8 mouse cellular contexts compared by ENCODE assay signal in genomic region chr7:30440697-30441096, GRCm38 (mm10). TPM values are rescaled to one million over a fixed set of nuclear protein-coding genes. Genes with fewer than 3 reads are reported as not detected.
DNase-seq lines count a peak whose midpoint lies in the region; ATAC-seq and TF ChIP-seq lines count a peak whose summit lies in the region.

No protein-coding gene starts in this region.

- no peaks in the 10 kb centered on the region for H3K36me3 ChIP-seq in thymus, adult 2 months (ENCODE audit: control insufficient read depth, insufficient read depth, low read length)
- H3K36me3 ChIP-seq in midbrain, postnatal 0 days (ENCODE audit: insufficient read depth, low read length) = peaks cover 39% of the 10 kb centered on the region

- H3K4me2 ChIP-seq in midbrain, postnatal 0 days (ENCODE audit: low read depth, low read length, poor library complexity, severe bottlenecking) = no peak overlapping the region

- peaks cover 19% of the 10 kb centered on the region; the same call in 1 of the 2 replicates for H3K4me1 ChIP-seq in thymus, adult 2 months (replicated peaks; ENCODE audit: control insufficient read depth, insufficient read depth, low read length)
- H3K4me1 ChIP-seq in midbrain, postnatal 0 days (ENCODE audit: insufficient read depth, low read length) = no peaks in the 10 kb centered on the region; the same call in 1 of the 2 replicates

- peak; percentile 44 for DNase-seq in gastrocnemius, postnatal 10 days
- no peak for DNase-seq in gastrocnemius, adult 8-10 months (ENCODE audit: low spot score in 2 of 2)
- peak; percentile 55 for DNase-seq in thymus, adult 2 months
- no peak for DNase-seq in thymus, adult 18-20 months
- peak; percentile 68 for DNase-seq in cerebellum, adult 8-10 months
- peak; percentile 76 to 82 for DNase-seq in kidney, postnatal 4 days
- DNase-seq in midbrain, postnatal 0 days (ENCODE audit: low spot score) = peak; percentile 65
- no peak for DNase-seq in urinary bladder, postnatal 4 days (ENCODE audit: low spot score in 2 of 2)

- TF ChIP-seq POLR2A in thymus, adult 2 months (IDR thresholded peaks at IDR 0.05; ENCODE audit: control insufficient read depth, extremely low read depth, insufficient read depth, low read length, poor library complexity) = no peak

- H3K9ac ChIP-seq in midbrain, postnatal 0 days (replicated peaks; ENCODE audit: low read length, poor library complexity, severe bottlenecking) = no peak overlapping the region

- H3K4me3 ChIP-seq in thymus, adult 2 months (ENCODE audit: control insufficient read depth, insufficient read depth, low read length) = no peak overlapping the region
- H3K4me3 ChIP-seq in midbrain, postnatal 0 days (ENCODE audit: low read depth, low read length) = no peak overlapping the region

- peak; percentile 79; the same call in 1 of the 2 replicates for TF ChIP-seq CTCF in thymus, adult 2 months (IDR thresholded peaks at IDR 0.05; ENCODE audit: borderline replicate concordance, control insufficient read depth, extremely low read depth, insufficient read depth, low read length, poor library complexity)
- TF ChIP-seq CTCF in midbrain, postnatal 0 days (IDR thresholded peaks at IDR 0.05) = peak; percentile 85

- peaks cover 9% of the 10 kb centered on the region; the same call in 1 of the 2 replicates for H3K27me3 ChIP-seq in thymus, adult 2 months (ENCODE audit: control insufficient read depth, insufficient read depth, low read length)
- no peaks in the 10 kb centered on the region for H3K27me3 ChIP-seq in midbrain, postnatal 0 days (ENCODE audit: insufficient read depth, low read length)

- WGBS in thymus, adult 2 months = 45% methylated on average over 2 of the region's 5 CpGs
- 23% methylated on average over 4 of the region's 5 CpGs for whole genome bisulfite sequencing in midbrain, postnatal 0 days

- no peaks in the 10 kb centered on the region for H3K9me3 ChIP-seq in midbrain, postnatal 0 days (ENCODE audit: low read length)

- H3K27ac ChIP-seq in thymus, adult 2 months (ENCODE audit: control insufficient read depth, insufficient read depth, low read length) = no peak overlapping the region
- no peak overlapping the region for H3K27ac ChIP-seq in midbrain, postnatal 0 days (ENCODE audit: low read depth, low read length)

- ATAC-seq in midbrain, postnatal 0 days (ENCODE audit: low FRiP score) = no peak

RNA-seq across cellular contexts. Expression of gene Aplp1, which starts 4.6 kb away (rescaled TPM):
- 1 to 10 TPM; 3.3 to 4.4 TPM for total RNA-seq in gastrocnemius, postnatal 10 days (2021)
- 1 to 10 TPM in 1 of 4 experiments, under 1 TPM in 3; 0.46 to 1.5 (median 0.71) TPM for total RNA-seq in gastrocnemius, adult 8-10 months (2022)
- 5.9 and 6.0 TPM in 2 replicates for polyA plus RNA-seq in thymus, adult 2 months (2012; rRNA removed)
- total RNA-seq in midbrain, postnatal 0 days (2014; rRNA removed) = 923 and 924 TPM in 2 replicates
- polyA plus RNA-seq in midbrain, postnatal 0 days (2015; fragmentation: Nextera tagmentation; extraction: Ambion mirVana) = 811 and 814 TPM in 2 replicates

RNA-seq across cellular contexts. Expression of gene Kirrel2, which starts 16.8 kb away (rescaled TPM):
- not detected for total RNA-seq in gastrocnemius, postnatal 10 days (2021)
- total RNA-seq in gastrocnemius, adult 8-10 months (2022) = not detected
- polyA plus RNA-seq in thymus, adult 2 months (2012; rRNA removed) = 0.05 and 0.15 TPM in 2 replicates
- total RNA-seq in midbrain, postnatal 0 days (2014; rRNA removed) = 0.99 and 4.9 TPM in 2 replicates
- 0.32 and 0.43 TPM in 2 replicates for polyA plus RNA-seq in midbrain, postnatal 0 days (2015; fragmentation: Nextera tagmentation; extraction: Ambion mirVana)

RNA-seq across cellular contexts. Expression of gene Nphs1, which starts 17.4 kb away (rescaled TPM):
- total RNA-seq in gastrocnemius, postnatal 10 days (2021) = not detected
- total RNA-seq in gastrocnemius, adult 8-10 months (2022) = not detected
- 0.19 and 0.38 TPM in 2 replicates for polyA plus RNA-seq in thymus, adult 2 months (2012; rRNA removed)
- total RNA-seq in midbrain, postnatal 0 days (2014; rRNA removed) = 0.33 TPM in 1 of 2 replicates, not detected in the other
- 0.11 TPM in 1 of 2 replicates, not detected in the other for polyA plus RNA-seq in midbrain, postnatal 0 days (2015; fragmentation: Nextera tagmentation; extraction: Ambion mirVana)

RNA-seq across cellular contexts. Expression of gene Nfkbid, which starts 19.2 kb away (rescaled TPM):
- total RNA-seq in gastrocnemius, postnatal 10 days (2021) = under 1 TPM; 0.14 to 0.45 TPM
- total RNA-seq in gastrocnemius, adult 8-10 months (2022) = under 1 TPM in 1 of 4 experiments, not detected in 3; 0.40 TPM
- 72.8 and 77.4 TPM in 2 replicates for polyA plus RNA-seq in thymus, adult 2 months (2012; rRNA removed)
- total RNA-seq in midbrain, postnatal 0 days (2014; rRNA removed) = 2.1 and 2.2 TPM in 2 replicates
- polyA plus RNA-seq in midbrain, postnatal 0 days (2015; fragmentation: Nextera tagmentation; extraction: Ambion mirVana) = 2.2 and 2.8 TPM in 2 replicates

RNA-seq across cellular contexts. Expression of gene Hcst, which starts 21.0 kb away (rescaled TPM):
- under 1 TPM; 0.66 to 0.72 TPM for total RNA-seq in gastrocnemius, postnatal 10 days (2021)
- total RNA-seq in gastrocnemius, adult 8-10 months (2022) = not detected
- polyA plus RNA-seq in thymus, adult 2 months (2012; rRNA removed) = 212 and 279 TPM in 2 replicates
- not detected in 2 replicates for total RNA-seq in midbrain, postnatal 0 days (2014; rRNA removed)
- 0.54 and 0.76 TPM in 2 replicates for polyA plus RNA-seq in midbrain, postnatal 0 days (2015; fragmentation: Nextera tagmentation; extraction: Ambion mirVana)

Comparison
In these comparisons a context has a peak if more than half of its experiments do, and no peak if none do; other contexts are left out.
1. DNase-seq: peak in gastrocnemius, postnatal 10 days (single experiment), thymus, adult 2 months (single experiment), cerebellum, adult 8-10 months (single experiment), kidney, postnatal 4 days (2 of 2) and midbrain, postnatal 0 days (single experiment); none in gastrocnemius, adult 8-10 months (0 of 2), thymus, adult 18-20 months (0 of 2) and urinary bladder, postnatal 4 days (0 of 2).
2. RNA of gene Aplp1, which starts 4.6 kb away (total RNA-seq): 923 to 924 TPM in midbrain, postnatal 0 days; 3.3 to 4.4 TPM in gastrocnemius, postnatal 10 days and 0.46 to 1.5 TPM in gastrocnemius, adult 8-10 months; every median in the first group is over 100 times any median in the second.